Mouse (Mus musculus) liver, embryonic 15.5 days (tissue): ENCODE measurements around the gene Nkx2-5. TPM values are rescaled to one million over a fixed set of nuclear protein-coding genes. Genes with fewer than 3 reads are reported as not detected.

Experiments used
- ATAC-seq: fragments of 200-750 bp; cut with Nextera tagmentation; 2 replicates; pipeline ENCODE4 v1.8.0; 2017; ENCODE audit warnings: moderate number of reproducible peaks, mild to moderate bottlenecking, moderate library complexity; ENCODE audit not compliant: insufficient read depth
- H3K27ac ChIP-seq: fragments of 300-500 bp; sonication (generic); replicated peaks from 2 replicates; pipeline ENCODE4 v1.5.1; 2015; ENCODE audit warnings: mild to moderate bottlenecking, inconsistent platforms
- H3K27me3 ChIP-seq: fragments of 300-500 bp; sonication (generic); 2 replicates; pipeline ENCODE4 v1.6.1; 2015; ENCODE audit warnings: mild to moderate bottlenecking, inconsistent platforms
- H3K36me3 ChIP-seq: fragments of 300-500 bp; sonication (generic); replicated peaks from 2 replicates; pipeline ENCODE4 v1.6.1; 2015; ENCODE audit warnings: moderate library complexity, mild to moderate bottlenecking, inconsistent platforms
- H3K4me1 ChIP-seq: fragments of 300-500 bp; sonication (generic); replicated peaks from 2 replicates; pipeline ENCODE4 v1.6.1; 2015; ENCODE audit warnings: inconsistent platforms
- H3K4me2 ChIP-seq: fragments of 300-500 bp; sonication (generic); 2 replicates; pipeline ENCODE4 v1.6.1; 2015; ENCODE audit warnings: moderate library complexity, mild to moderate bottlenecking, inconsistent platforms
- H3K4me3 ChIP-seq: fragments of 300-500 bp; sonication (generic); replicated peaks from 2 replicates; pipeline ENCODE4 v1.5.1; 2015; ENCODE audit warnings: mild to moderate bottlenecking, inconsistent platforms
- H3K9ac ChIP-seq: fragments of 300-500 bp; sonication (generic); 2 replicates; pipeline ENCODE4 v1.6.1; 2015; ENCODE audit warnings: moderate library complexity, mild to moderate bottlenecking, inconsistent platforms
- H3K9me3 ChIP-seq: fragments of 300-500 bp; sonication (generic); replicated peaks from 2 replicates; pipeline ENCODE4 v1.6.1; 2016; ENCODE audit warnings: inconsistent platforms
- WGBS: fragments of 180-500 bp; shearing (Covaris S2); methylation state at CpG from one replicate; pipeline ENCODE4 v1.1.7; 2015; ENCODE audit warnings: mixed read lengths; ENCODE audit not compliant: insufficient replicate concordance; 5-methylcytosine and 5-hydroxymethylcytosine counted together
- polyA plus RNA-seq: library from polyadenylated mRNA; unstranded; fragments of >200 nt; fragmentation: Nextera tagmentation; extraction: Ambion mirVana; gene quantifications from 2 replicates; pipeline ENCODE4 v1.2.1, GENCODE M21; 2015

Nkx2-5 gene
- polyA plus RNA-seq, 1 experiment from 2014 or later = 0.29 TPM

DNA sequence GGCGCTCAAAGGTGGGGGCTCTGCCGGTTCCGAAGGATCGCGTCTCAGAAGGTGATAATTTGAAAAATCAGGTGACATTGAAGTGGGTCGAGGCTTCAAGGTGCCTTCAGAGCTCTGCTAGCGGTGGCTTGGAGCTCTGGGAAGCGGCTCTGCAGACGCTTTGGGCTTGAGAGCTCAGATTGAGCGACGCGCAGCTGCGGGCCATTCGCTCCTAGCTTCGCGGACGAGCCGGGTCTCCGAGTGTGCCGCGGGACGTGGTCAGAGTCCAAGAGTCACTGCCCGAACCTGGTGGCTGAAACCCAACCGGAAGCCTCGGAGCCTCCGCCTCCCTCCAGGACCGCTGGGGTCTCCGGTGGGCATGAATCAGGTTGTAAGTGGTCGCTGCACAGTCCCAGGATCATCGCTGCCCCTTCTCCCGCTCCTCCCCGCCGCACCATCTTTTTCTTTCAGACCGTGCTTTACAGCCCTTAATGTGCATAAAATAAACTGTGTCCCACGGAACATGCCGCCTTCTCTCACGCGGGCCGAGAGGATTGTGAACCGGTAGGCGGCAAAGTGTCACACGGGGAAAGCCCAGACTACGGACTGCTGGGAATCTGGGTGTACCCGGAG is 5.0 kb upstream of the Nkx2-5 start:
- Histone ChIP-seq H3K4me3 (peak overlapping the region; percentile 31), H3K4me2 (peak overlapping the region; percentile 45), H3K9me3 (no peaks in the 10 kb centered on the region), H3K27me3 (peaks cover 95% of the 10 kb centered on the region), H3K36me3 (no peaks in the 10 kb centered on the region), H3K4me1 (peaks cover 14% of the 10 kb centered on the region), H3K9ac (no peak overlapping the region), H3K27ac (no peak overlapping the region)
- WGBS = under 1% methylated on average over 44 of the region's 44 CpGs
- ATAC-seq = no peak

DNA sequence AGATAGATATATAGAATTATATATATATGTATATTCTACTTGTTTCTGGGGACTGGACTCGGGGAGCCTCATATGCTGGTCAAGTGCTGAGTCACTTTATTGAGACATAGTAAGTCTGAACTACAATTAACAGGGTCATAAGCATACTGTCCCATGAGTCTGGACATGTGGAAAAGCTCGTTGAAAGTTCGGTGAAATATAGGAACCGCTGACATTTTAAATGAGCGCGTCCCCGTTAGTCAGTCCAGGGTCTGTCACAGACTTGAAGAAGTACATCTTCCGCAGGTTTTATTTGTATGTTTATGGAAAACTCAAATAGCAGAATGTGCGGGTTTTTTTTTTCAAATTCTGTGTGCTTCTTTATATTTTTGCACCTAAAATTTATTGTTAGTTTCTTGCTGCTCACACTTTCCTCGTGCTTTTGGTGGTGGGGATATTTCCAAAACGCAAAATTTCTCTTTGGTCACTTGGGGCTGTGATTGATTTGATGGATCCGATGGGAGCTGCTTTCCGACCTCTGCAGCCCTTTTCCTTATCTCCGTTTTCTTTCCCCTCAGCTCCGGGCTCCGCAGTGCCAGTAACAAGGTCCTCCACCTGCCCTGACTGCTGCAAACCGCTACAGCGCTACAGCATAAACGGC is 4.4 kb upstream of the Nkx2-5 start:
- WGBS = 3% methylated on average over 19 of the region's 19 CpGs

DNA sequence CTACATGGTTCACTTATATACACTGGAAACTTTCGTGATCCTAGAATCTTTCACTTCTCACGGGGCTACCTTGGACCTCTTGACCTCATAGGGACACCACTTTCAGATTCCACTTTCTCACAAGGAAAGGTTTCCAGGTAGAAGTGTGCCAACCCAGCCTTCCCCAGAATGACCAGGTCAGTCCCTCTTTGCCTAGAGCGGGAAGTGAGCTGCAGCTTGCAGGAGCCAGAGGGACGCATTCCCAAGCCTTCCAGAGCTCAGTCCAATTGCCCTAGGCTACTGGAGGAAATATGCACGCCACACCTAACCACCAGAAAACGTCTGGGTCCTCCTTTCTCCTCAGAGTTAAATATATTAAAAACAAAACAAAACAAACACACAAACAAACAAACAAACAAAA is 3.4 kb upstream of the Nkx2-5 start:
- no peak for ATAC-seq
- Histone ChIP-seq H3K4me2 (no peak overlapping the region), H3K4me3 (no peak overlapping the region), H3K9ac (no peak overlapping the region), H3K27ac (no peak overlapping the region), H3K27me3 (peaks cover 95% of the 10 kb centered on the region), H3K4me1 (peaks cover 18% of the 10 kb centered on the region), H3K36me3 (no peaks in the 10 kb centered on the region), H3K9me3 (no peaks in the 10 kb centered on the region)
- 5% methylated on average over 6 of the region's 6 CpGs for WGBS

More for the DNA sequence above, 4.4 kb upstream of the Nkx2-5 start:
- Histone ChIP-seq H3K4me2 (peak overlapping the region; percentile 45), H3K36me3 (no peaks in the 10 kb centered on the region), H3K4me3 (peak overlapping the region; percentile 31), H3K4me1 (peaks cover 18% of the 10 kb centered on the region), H3K9ac (no peak overlapping the region), H3K27ac (no peak overlapping the region), H3K9me3 (no peaks in the 10 kb centered on the region), H3K27me3 (peaks cover 95% of the 10 kb centered on the region)
- ATAC-seq = no peak

DNA sequence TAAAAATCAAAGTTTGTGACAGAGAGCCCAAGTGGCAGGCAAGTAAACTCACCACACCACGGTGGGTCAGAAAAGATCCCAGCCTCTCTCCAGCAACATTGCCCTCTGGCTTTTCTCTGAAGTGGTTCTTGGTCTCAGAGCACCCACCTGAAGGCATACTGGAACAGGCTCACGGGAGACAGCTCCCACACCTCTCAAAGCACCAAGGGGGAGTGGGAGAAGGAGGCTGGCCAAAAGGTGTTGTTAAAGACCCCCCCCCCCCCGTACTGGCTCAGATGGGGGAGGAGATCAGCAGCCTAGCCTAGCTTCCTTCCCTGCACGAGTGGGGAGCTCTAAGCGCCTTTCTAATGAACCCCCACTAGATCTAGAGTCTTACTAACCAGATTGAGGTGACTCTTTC is 3.0 kb upstream of the Nkx2-5 start:
- Histone ChIP-seq H3K27ac (no peak overlapping the region), H3K4me3 (no peak overlapping the region), H3K36me3 (no peaks in the 10 kb centered on the region), H3K9me3 (no peaks in the 10 kb centered on the region), H3K4me1 (peaks cover 19% of the 10 kb centered on the region), H3K27me3 (peaks cover 95% of the 10 kb centered on the region), H3K4me2 (no peak overlapping the region), H3K9ac (no peak overlapping the region)
- WGBS = 2% methylated on average over 5 of the region's 5 CpGs
- no peak for ATAC-seq

DNA sequence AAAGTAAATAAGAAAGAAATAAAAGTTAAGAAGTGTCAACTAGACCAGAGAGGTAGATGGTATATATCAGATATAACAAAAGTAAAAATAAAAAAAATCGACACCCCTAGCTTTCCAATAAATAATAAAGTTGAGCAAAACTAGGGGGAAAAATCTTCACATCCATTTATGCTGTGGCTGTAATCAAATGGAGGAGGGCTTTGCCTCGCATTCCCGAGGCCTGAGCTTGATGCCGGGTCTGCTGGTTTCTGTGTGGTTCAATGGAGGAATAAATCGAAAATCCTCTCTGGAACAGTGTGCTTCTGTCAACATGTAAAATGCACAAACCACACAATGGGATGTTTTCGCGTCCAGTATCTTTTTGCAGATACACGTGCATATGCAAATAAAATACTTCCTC is 1.6 kb upstream of the Nkx2-5 start:
- H3K4me1 ChIP-seq = peaks cover 21% of the 10 kb centered on the region
- no peak overlapping the region for H3K4me2 ChIP-seq
- no peaks in the 10 kb centered on the region for H3K9me3 ChIP-seq
- no peak overlapping the region for H3K9ac ChIP-seq
- H3K36me3 ChIP-seq = no peaks in the 10 kb centered on the region
- 7% methylated on average over 8 of the region's 8 CpGs for WGBS
- H3K27me3 ChIP-seq = peaks cover 95% of the 10 kb centered on the region
- H3K4me3 ChIP-seq = no peak overlapping the region
- no peak overlapping the region for H3K27ac ChIP-seq
- no peak for ATAC-seq

GRCm38 (mm10) chr17:26845149-26846050 is 591 bp upstream of the Nkx2-5 start:
- Histone ChIP-seq H3K4me2 (no peak overlapping the region), H3K9ac (no peak overlapping the region), H3K9me3 (no peaks in the 10 kb centered on the region), H3K27me3 (peaks cover 95% of the 10 kb centered on the region), H3K27ac (no peak overlapping the region), H3K4me1 (peaks cover 16% of the 10 kb centered on the region), H3K36me3 (no peaks in the 10 kb centered on the region), H3K4me3 (no peak overlapping the region)
- ATAC-seq = no peak
- WGBS = 5% methylated on average over 14 of the region's 14 CpGs

DNA sequence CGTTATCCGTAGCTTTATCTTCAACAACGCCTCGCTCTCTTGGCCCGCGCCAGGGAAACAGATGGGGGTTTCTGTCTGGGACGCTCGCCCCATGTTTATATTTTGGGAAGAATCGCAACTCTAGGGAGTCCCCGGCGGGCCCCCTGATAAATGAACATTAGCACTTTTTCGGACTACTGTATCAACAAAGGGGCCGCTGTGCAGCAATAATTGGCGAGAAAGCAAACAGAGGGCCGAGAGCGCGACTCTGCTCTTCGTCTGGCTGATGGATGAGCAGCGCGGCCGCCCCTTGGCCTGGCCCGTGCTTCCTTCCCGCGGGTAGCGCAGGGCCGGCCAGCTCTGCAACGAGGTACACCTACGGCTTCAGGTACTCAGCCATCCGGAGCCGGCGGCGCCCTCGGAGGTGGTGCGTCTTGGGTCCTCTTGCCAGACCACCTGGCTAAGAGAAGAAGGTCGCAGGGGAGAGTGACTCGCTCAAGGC is 398 bp downstream of the Nkx2-5 start:
- Histone ChIP-seq H3K4me1 (0 out of 2 replicates have a peak, but pooled peaks cover 8% of the 10 kb centered on the region), H3K27ac (no peak overlapping the region), H3K4me2 (no peak overlapping the region), H3K4me3 (no peak overlapping the region), H3K9ac (no peak overlapping the region), H3K27me3 (peaks cover 95% of the 10 kb centered on the region), H3K9me3 (no peaks in the 10 kb centered on the region), H3K36me3 (no peaks in the 10 kb centered on the region)
- no peak for ATAC-seq
- WGBS = under 1% methylated on average over 36 of the region's 36 CpGs

- 2% methylated on average over 7 of the region's 7 CpGs for WGBS
- Histone ChIP-seq H3K4me3 (no peak overlapping the region), H3K27ac (no peak overlapping the region), H3K9me3 (no peaks in the 10 kb centered on the region), H3K9ac (no peak overlapping the region), H3K36me3 (no peaks in the 10 kb centered on the region), H3K4me2 (no peak overlapping the region), H3K27me3 (peaks cover 97% of the 10 kb centered on the region), H3K4me1 (0 out of 2 replicates have a peak, but pooled peaks cover 9% of the 10 kb centered on the region)
- no peak for ATAC-seq
Observed at GRCm38 (mm10) chr17:26843696-26844236, 1.0 kb downstream of the Nkx2-5 start.

DNA sequence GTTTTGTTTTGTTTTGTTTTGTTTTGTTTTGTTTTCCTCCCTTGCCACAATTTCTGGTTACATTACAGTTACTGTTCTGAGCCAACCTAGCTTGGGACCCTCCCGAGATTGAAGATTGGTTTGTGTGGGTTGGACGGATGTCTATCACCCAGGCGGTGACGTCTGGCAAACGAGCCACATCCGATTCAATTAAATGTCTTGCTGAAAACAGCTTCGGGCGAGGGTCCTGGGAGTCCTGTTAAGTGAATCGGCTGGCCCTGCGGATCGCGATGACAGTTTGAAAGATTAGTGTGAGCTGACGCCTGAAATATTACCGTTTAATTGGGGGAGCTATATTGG is 1.6 kb downstream of the Nkx2-5 start:
- ATAC-seq = no peak
- WGBS = 2% methylated on average over 14 of the region's 14 CpGs

DNA sequence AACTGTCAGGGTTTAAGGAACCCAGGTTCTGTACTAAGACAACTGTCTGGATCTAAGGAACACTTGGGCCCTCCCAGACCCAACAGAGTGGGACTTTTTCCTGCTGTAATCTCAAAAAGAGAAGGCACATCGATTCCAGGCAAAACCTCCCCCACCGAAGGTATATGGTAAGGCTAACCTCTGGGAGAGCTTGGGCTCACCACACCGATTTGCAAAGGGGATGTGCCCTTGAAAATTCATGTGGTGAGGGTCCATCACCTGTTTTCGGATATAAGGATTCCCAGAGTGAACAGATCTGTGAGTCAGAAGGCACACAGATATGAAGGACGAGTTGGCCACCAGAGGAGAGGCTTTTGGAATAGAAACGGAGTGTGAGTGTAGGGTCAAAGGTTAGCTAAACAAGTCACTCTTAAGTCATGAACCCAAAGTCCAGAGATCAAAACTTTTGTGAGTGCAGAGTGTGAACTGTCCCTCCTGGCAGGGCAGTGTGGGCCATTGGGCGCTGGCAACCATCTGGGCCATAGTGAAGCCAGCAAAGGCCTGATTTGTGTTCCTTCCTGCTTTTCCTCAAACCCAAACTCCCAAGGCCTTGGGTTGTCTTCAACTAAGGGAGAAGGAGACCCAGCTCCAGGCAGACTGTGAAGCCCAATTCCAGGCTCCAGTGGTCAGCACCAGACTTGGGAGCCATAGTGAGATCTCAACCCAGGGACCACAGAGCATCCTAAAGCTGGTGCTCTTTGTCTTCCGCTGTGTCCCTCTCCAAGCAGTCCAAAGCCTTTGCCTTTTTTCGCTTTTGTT is 2.2 kb downstream of the Nkx2-5 start:
- 6% methylated on average over 9 of the region's 9 CpGs for WGBS
- Histone ChIP-seq H3K4me3 (no peak overlapping the region), H3K9me3 (no peaks in the 10 kb centered on the region), H3K27me3 (peaks cover 97% of the 10 kb centered on the region), H3K36me3 (no peaks in the 10 kb centered on the region), H3K4me2 (no peak overlapping the region), H3K4me1 (0 out of 2 replicates have a peak, but pooled peaks cover 9% of the 10 kb centered on the region), H3K27ac (no peak overlapping the region), H3K9ac (no peak overlapping the region)
- no peak for ATAC-seq

More for the DNA sequence above, 1.6 kb downstream of the Nkx2-5 start:
- no peak overlapping the region for H3K4me2 ChIP-seq
- H3K36me3 ChIP-seq = no peaks in the 10 kb centered on the region
- H3K27me3 ChIP-seq = peaks cover 97% of the 10 kb centered on the region
- H3K4me3 ChIP-seq = no peak overlapping the region
- 0 out of 2 replicates have a peak, but pooled peaks cover 9% of the 10 kb centered on the region for H3K4me1 ChIP-seq
- no peaks in the 10 kb centered on the region for H3K9me3 ChIP-seq
- H3K9ac ChIP-seq = no peak overlapping the region
- H3K27ac ChIP-seq = no peak overlapping the region
